Mouse (Mus musculus): ENCODE results near the gene Mocs3.

GRCm38 (mm10) chr2:168280729-168281581, 50.5 kb downstream of the Mocs3 start:
- peak; percentile 8; the same call in 1 of the 2 replicates for TF ChIP-seq CTCF (IDR thresholded peaks at IDR 0.05; ENCODE audit: low read depth)
- TF ChIP-seq EP300 (optimal IDR thresholded peaks at IDR 0.05): no peak
